Mouse (Mus musculus): ENCODE measurements at regions not wholly inside any gene's neighbourhood (a gene's known extent, or its start where the extent isn't known, plus 50 kb on each side); places are given as distances from the start of the nearest gene placed in this dataset.
"Not testable (repeated sequence)": the region's sequence is repeated elsewhere in the genome, so short reads cannot be mapped to it uniquely, and the experiment has no call there.

DNA sequence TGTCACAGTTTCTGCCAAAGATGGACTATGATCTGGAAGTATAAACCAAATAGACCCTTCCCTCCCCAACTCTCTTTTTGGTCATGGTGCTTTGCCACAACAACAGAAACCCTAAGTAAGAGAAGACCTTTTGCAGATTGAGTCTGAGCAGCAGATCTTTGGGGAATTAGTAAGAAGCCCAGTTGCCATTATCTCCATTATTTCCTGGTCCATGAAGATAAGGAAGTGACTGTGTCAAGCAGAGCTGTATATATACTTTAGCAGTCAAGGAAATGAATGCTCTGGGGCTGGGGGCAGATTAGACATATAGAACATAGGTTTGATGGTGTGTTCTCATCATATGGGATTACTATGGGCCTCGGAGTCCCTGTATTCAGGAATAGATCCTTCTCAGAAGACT is 117.8 kb upstream of the C9orf72 start:
- DNase-seq (ENCODE audit: low read depth), result no peak

- no peak for DNase-seq (ENCODE audit: low read depth)
Measured at GRCm38 (mm10) chr4:35331161-35331560, 105.2 kb upstream of the C9orf72 start.

GRCm38 (mm10) chr4:35325300-35325699 is 99.3 kb upstream of the C9orf72 start:
- DNase-seq (ENCODE audit: low read depth), result no peak

- DNase-seq (ENCODE audit: low read depth), result no peak
Measured at GRCm38 (mm10) chr4:35322432-35323173, 96.6 kb upstream of the C9orf72 start.

- DNase-seq (ENCODE audit: low read depth), result no peak
Measured at GRCm38 (mm10) chr4:35310396-35310977, 84.5 kb upstream of the C9orf72 start.

- DNase-seq (ENCODE audit: low read depth), result no peak
Measured at GRCm38 (mm10) chr4:35308221-35308620, 82.2 kb upstream of the C9orf72 start.

DNA sequence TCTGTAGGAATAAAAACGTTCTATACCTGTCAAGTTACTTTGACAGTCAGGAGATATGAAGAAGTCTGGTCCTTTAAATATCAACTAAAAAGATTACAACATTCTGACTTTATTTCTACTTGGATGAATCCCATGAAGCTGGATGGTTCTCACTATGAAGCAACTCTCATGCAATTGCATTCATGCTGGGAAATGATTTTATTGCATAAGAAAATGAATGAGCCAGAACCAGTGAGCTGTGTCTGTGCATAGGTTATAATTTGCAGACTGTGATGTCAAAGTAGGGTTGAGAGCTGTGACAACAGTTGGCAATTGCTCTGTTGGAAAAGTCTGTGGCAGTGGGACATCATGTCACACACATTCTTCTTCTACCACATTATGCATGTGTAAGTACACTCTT is 79.2 kb upstream of the C9orf72 start:
- peak; percentile 81 for DNase-seq (ENCODE audit: low read depth)

GRCm38 (mm10) chr4:35300848-35301247 is 74.9 kb upstream of the C9orf72 start:
- DNase-seq (ENCODE audit: low read depth), result no peak

- DNase-seq (ENCODE audit: low read depth), result not testable (repeated sequence)
Measured at GRCm38 (mm10) chr4:35300374-35300773, 74.4 kb upstream of the C9orf72 start.

GRCm38 (mm10) chr4:35284611-35285010 is 58.6 kb upstream of the C9orf72 start:
- no peak for DNase-seq (ENCODE audit: low read depth)
